Mouse (Mus musculus): ENCODE results near the gene Yipf6.

DNA sequence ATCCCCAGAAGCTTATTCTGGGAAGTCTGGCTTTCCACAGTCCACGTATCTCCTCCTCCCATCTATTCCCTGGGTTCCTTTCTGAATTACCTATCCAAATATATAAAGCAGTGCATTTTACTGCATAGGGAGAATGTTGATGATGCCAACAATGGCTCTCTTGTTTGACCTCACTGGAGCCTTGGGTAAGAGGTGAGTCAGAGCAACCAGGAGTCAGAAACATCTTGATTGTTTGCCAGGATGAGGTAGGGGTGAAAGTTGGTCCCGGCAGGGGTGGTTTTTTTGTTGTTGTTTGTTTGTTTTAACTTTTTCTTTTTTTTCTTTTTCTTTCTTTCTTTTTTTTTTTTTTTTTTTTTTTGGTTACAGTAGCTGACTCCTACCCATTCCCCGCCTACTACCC is at the start of gene Yipf6:
- TF ChIP-seq CTCF (IDR thresholded peaks at IDR 0.05; ENCODE audit: low read depth) = no peak
- no peak for TF ChIP-seq EP300 (IDR thresholded peaks at IDR 0.05; ENCODE audit: low read depth)

All from liver, postnatal 0 days (tissue).